Mouse (Mus musculus) MEL (cell line): ENCODE results near the gene Unc45a. TPM values are rescaled to one million over a fixed set of nuclear protein-coding genes. Genes with fewer than 3 reads are reported as not detected.
"Not testable (repeated sequence)": the region's sequence is repeated elsewhere in the genome, so short reads cannot be mapped to it uniquely, and the experiment has no call there.

Experiments used
- DNase-seq: peaks from one replicate; pipeline ENCODE4 v3.0.0; 2011; ENCODE audit warnings: low read depth, low spot score
- H3K27ac ChIP-seq: 2 replicates; pipeline ENCODE4 v1.5.1; 2012; ENCODE audit warnings: low read depth, mild to moderate bottlenecking, control low read depth, low read length, moderate library complexity; ENCODE audit not compliant: control insufficient read depth
- H3K27me3 ChIP-seq, 2 experiments: fragments of 150-350 bp in 1 of 2; sonication (generic) in 1 of 2; 2 replicates each; pipeline ENCODE4 v1.6.1; 2012; ENCODE audit warnings: low read length in 2 of 2, mild to moderate bottlenecking in 2 of 2, improper control_type of control experiment in 1 of 2, moderate library complexity in 1 of 2; ENCODE audit not compliant: insufficient read depth in 2 of 2, control insufficient read depth in 1 of 2
- H3K36me3 ChIP-seq, 2 experiments: 2 replicates each; pipeline ENCODE4 v1.6.1; 2012 to 2014; ENCODE audit warnings: low read length in 2 of 2, improper control_type of control experiment in 1 of 2, inconsistent platforms in 1 of 2, mild to moderate bottlenecking in 1 of 2; ENCODE audit not compliant: insufficient read depth in 2 of 2, control insufficient read depth in 1 of 2
- H3K4me1 ChIP-seq, 2 experiments: fragments of 150-350 bp in 1 of 2; sonication (generic) in 1 of 2; 2 replicates each; pipeline ENCODE4 v1.6.1; 2012; ENCODE audit warnings: low read length in 2 of 2, improper control_type of control experiment in 1 of 2, mild to moderate bottlenecking in 1 of 2; ENCODE audit not compliant: insufficient read depth in 2 of 2, control insufficient read depth in 1 of 2
- H3K4me3 ChIP-seq, 2 experiments: fragments of 150-350 bp in 1 of 2; sonication (generic) in 1 of 2; 2 replicates each; pipeline ENCODE4 v1.5.1; 2012; ENCODE audit warnings: low read depth in 2 of 2, low read length in 2 of 2, mild to moderate bottlenecking in 2 of 2, moderate library complexity in 2 of 2, control low read depth in 1 of 2, improper control_type of control experiment in 1 of 2; ENCODE audit not compliant: control insufficient read depth in 1 of 2, insufficient read depth in 1 of 2
- H3K79me2 ChIP-seq: 2 replicates; pipeline ENCODE4 v1.6.1; 2012; ENCODE audit warnings: mild to moderate bottlenecking, low read length, moderate library complexity; ENCODE audit not compliant: control insufficient read depth, poor library complexity, insufficient read depth
- H3K9ac ChIP-seq: 2 replicates; pipeline ENCODE4 v1.6.1; 2012; ENCODE audit warnings: low read depth, mild to moderate bottlenecking, control low read depth, low read length, moderate library complexity; ENCODE audit not compliant: control insufficient read depth, poor library complexity, severe bottlenecking
- H3K9me3 ChIP-seq: fragments of 150-350 bp; sonication (generic); replicated peaks from 2 replicates; pipeline ENCODE4 v1.6.1; 2012; ENCODE audit warnings: mild to moderate bottlenecking, low read length, improper control_type of control experiment, moderate library complexity; ENCODE audit not compliant: insufficient read depth
- CHD1 ChIP-seq: IDR thresholded peaks from 2 replicates; pipeline ENCODE4 v1.6.1; 2012; ENCODE audit warnings: low read depth, mild to moderate bottlenecking, inconsistent platforms, low read length, improper control_type of control experiment
- CHD2 ChIP-seq: IDR thresholded peaks from 2 replicates; pipeline ENCODE4 v1.6.1; 2011; ENCODE audit warnings: low read length, improper control_type of control experiment
- KAT2A ChIP-seq: conservative IDR thresholded peaks from 2 replicates; pipeline ENCODE4 v1.6.1; 2012; ENCODE audit warnings: low read depth, low read length, improper control_type of control experiment, inconsistent platforms
- MAZ ChIP-seq: IDR thresholded peaks from 2 replicates; pipeline ENCODE4 v1.6.1; 2012; ENCODE audit warnings: low read depth, mild to moderate bottlenecking, inconsistent platforms, low read length, improper control_type of control experiment
- MXI1 ChIP-seq: IDR thresholded peaks from 2 replicates; pipeline ENCODE4 v1.6.1; 2011; ENCODE audit warnings: mild to moderate bottlenecking, low read depth, low read length, improper control_type of control experiment
- TBP ChIP-seq: IDR thresholded peaks from 2 replicates; pipeline ENCODE4 v1.8.0; 2011; ENCODE audit warnings: low read depth, low read length, improper control_type of control experiment
- TCF12 ChIP-seq: IDR thresholded peaks from 2 replicates; pipeline ENCODE4 v1.6.1; 2014; ENCODE audit warnings: low read depth, mild to moderate bottlenecking, inconsistent platforms, low read length, improper control_type of control experiment, moderate library complexity
- USF1 ChIP-seq: IDR thresholded peaks from 2 replicates; pipeline ENCODE4 v1.6.1; 2014; ENCODE audit warnings: low read depth, mild to moderate bottlenecking, inconsistent platforms, low read length, improper control_type of control experiment, moderate library complexity
- USF2 ChIP-seq, 2 experiments: IDR thresholded peaks; 2 replicates each; pipeline ENCODE4 v1.6.1; 2011 to 2012; ENCODE audit warnings: improper control_type of control experiment in 2 of 2, low read length in 2 of 2, borderline replicate concordance in 1 of 2, inconsistent platforms in 1 of 2, low read depth in 1 of 2, mild to moderate bottlenecking in 1 of 2; ENCODE audit not compliant: insufficient read depth in 1 of 2
- ZNF384 ChIP-seq: IDR thresholded peaks from 2 replicates; pipeline ENCODE4 v1.6.1; 2012; ENCODE audit warnings: low read depth, mild to moderate bottlenecking, inconsistent platforms, low read length, improper control_type of control experiment
- polyA plus RNA-seq, 2 experiments: library from polyadenylated mRNA; stranded (reverse) in 1 of 2; unstranded in 1 of 2; fragments of >175 nt in 1 of 2; fragments of >200 nt in 1 of 2; gene quantifications; 2 replicates each; pipeline versions ENCODE4 v1.2.1 to v1.2.4; 2012; ENCODE audit warnings: low replicate concordance in 2 of 2, low read depth in 1 of 2; ENCODE audit not compliant: insufficient read length in 2 of 2, insufficient read depth in 1 of 2, missing spikeins in 1 of 2
- total RNA-seq: library from RNA; depleted of rRNA; stranded (reverse); fragments of 300-350 nt; gene quantifications from 2 replicates; pipeline ENCODE4 v1.2.3, GENCODE M21; 2012

Gene Unc45a
- total and polyA plus RNA-seq, 3 experiments = 26.1 to 28.2 TPM; not detected in 1

GRCm38 (mm10) chr7:80326076-80326475, 14.7 kb downstream of the Unc45a start:
- H3K27ac ChIP-seq = no peak overlapping the region
- DNase-seq = no peak
- H3K27me3 ChIP-seq = no peaks in the 10 kb centered on the region
- peaks cover 0 to 7% of the 10 kb centered on the region in 2 experiments; a peak in 2 of 4 replicates for H3K4me1 ChIP-seq
- peaks cover 19% of the 10 kb centered on the region for H3K79me2 ChIP-seq
- H3K9me3 ChIP-seq = no peaks in the 10 kb centered on the region
- no peak for TF ChIP-seq CHD1
- no peak overlapping the region for H3K4me3 ChIP-seq
- H3K9ac ChIP-seq = no peak overlapping the region
- peaks cover under 1 to 4% of the 10 kb centered on the region in 2 experiments for H3K36me3 ChIP-seq

GRCm38 (mm10) chr7:80325292-80325868, 15.4 kb downstream of the Unc45a start:
- no peak for TF ChIP-seq KAT2A
- TF ChIP-seq CHD2 = no peak
- no peak for TF ChIP-seq USF1
- TF ChIP-seq TBP = no peak
- no peak for TF ChIP-seq USF2 (IDR thresholded peaks at IDR 0.05; ENCODE audit: borderline replicate concordance in 1 of 2, insufficient read depth in 1 of 2, low read depth in 1 of 2, low read length in 2 of 2)
- TF ChIP-seq TCF12 = no peak
- TF ChIP-seq MXI1 = no peak
- no peak for TF ChIP-seq MAZ
- TF ChIP-seq ZNF384 = no peak
- no peak overlapping the region for H3K9ac ChIP-seq

DNA sequence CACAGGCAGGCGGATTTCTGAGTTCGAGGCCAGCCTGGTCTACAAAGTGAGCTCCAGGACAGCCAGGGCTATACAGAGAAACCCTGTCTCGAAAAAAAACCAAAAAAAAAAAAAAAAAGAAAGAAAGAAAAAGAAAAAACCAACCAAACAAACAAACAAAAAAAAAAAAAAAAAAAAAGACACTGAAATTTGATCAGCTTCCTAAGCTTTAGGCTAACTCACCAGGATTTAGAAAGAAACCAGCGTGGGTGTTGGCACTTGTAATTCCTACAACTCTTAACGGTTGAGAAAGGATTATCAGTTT, 16.0 kb downstream of the Unc45a start:
- not testable (repeated sequence) for H3K4me1 ChIP-seq, H3K27me3 ChIP-seq, H3K9me3 ChIP-seq, DNase-seq, H3K36me3 ChIP-seq, H3K27ac ChIP-seq
- TF ChIP-seq ZNF384 = peak; percentile 76; the same call in 1 of the 2 replicates
- H3K4me3 ChIP-seq = peak overlapping the region in 1 of 2 experiments; percentile 94; a peak in 2 of 4 replicates
- H3K79me2 ChIP-seq = peaks cover 24% of the 10 kb centered on the region
- H3K9ac ChIP-seq = peak overlapping the region; percentile 70

More at GRCm38 (mm10) chr7:80325292-80325868, 15.4 kb downstream of the Unc45a start:
- H3K4me1 ChIP-seq = peaks cover 0 to 7% of the 10 kb centered on the region in 2 experiments; a peak in 2 of 4 replicates
- H3K4me3 ChIP-seq = no peak overlapping the region
- H3K27ac ChIP-seq = no peak overlapping the region
- no peaks in the 10 kb centered on the region for H3K27me3 ChIP-seq
- peaks cover 0 to 4% of the 10 kb centered on the region in 2 experiments; a peak in 3 of 4 replicates for H3K36me3 ChIP-seq
- H3K9me3 ChIP-seq = no peaks in the 10 kb centered on the region
- no peak for DNase-seq
- peaks cover 24% of the 10 kb centered on the region for H3K79me2 ChIP-seq
